Mouse (Mus musculus) liver, embryonic 14.5 days (tissue): ENCODE measurements around the gene Slc39a9. TPM values are rescaled to one million over a fixed set of nuclear protein-coding genes. Genes with fewer than 3 reads are reported as not detected.
A peak's percentile ranks its signal among the peaks of the same experiment; 100 is the strongest.

Experiments
- ATAC-seq: fragments of 200-750 bp; cut with Nextera tagmentation; 2 replicates; pipeline ENCODE4 v1.8.0; 2017; ENCODE audit warnings: moderate number of reproducible peaks, mild to moderate bottlenecking, moderate library complexity; ENCODE audit not compliant: insufficient read depth
- DNase-seq, 3 experiments: peaks; one replicate each; pipeline ENCODE4 v3.0.0-alpha.2; 2012 to 2013; ENCODE audit warnings: low read depth in 3 of 3, low spot score in 3 of 3
- H3K27ac ChIP-seq: fragments of 300-500 bp; sonication (generic); 2 replicates; pipeline ENCODE4 v1.5.1; 2014; ENCODE audit warnings: moderate library complexity, mild to moderate bottlenecking, control low read depth, inconsistent platforms
- H3K27me3 ChIP-seq: fragments of 300-500 bp; sonication (generic); 2 replicates; pipeline ENCODE4 v1.6.1; 2014; ENCODE audit warnings: mild to moderate bottlenecking, low read length, moderate library complexity; ENCODE audit not compliant: control insufficient read depth, insufficient read depth
- H3K36me3 ChIP-seq: fragments of 300-500 bp; sonication (generic); replicated peaks from 2 replicates; pipeline ENCODE4 v1.6.1; 2014; ENCODE audit warnings: low read depth; ENCODE audit not compliant: control insufficient read depth, insufficient read depth
- H3K4me1 ChIP-seq, 2 experiments: fragments of 200-500 bp in 1 of 2; fragments of 300-500 bp in 1 of 2; sonication (generic) in 1 of 2; replicated peaks; 2 replicates each; pipeline ENCODE4 v1.6.1; 2012 to 2014; ENCODE audit warnings: antibody characterized with exemption in 1 of 2, inconsistent platforms in 1 of 2, low read length in 1 of 2; ENCODE audit not compliant: control insufficient read depth in 2 of 2, insufficient read depth in 2 of 2
- H3K4me2 ChIP-seq: fragments of 300-500 bp; sonication (generic); 2 replicates; pipeline ENCODE4 v1.6.1; 2014; ENCODE audit warnings: low read depth, mild to moderate bottlenecking, control low read depth, moderate library complexity
- H3K4me3 ChIP-seq, 2 experiments: fragments of 200-500 bp in 1 of 2; fragments of 300-500 bp in 1 of 2; sonication (generic) in 1 of 2; 2 replicates each; pipeline ENCODE4 v1.5.1; 2012 to 2014; ENCODE audit warnings: low read depth in 2 of 2, low read length in 2 of 2, mild to moderate bottlenecking in 2 of 2, control low read depth in 1 of 2, inconsistent platforms in 1 of 2, moderate library complexity in 1 of 2; ENCODE audit not compliant: insufficient read depth in 1 of 2
- H3K9ac ChIP-seq: fragments of 300-500 bp; sonication (generic); replicated peaks from 2 replicates; pipeline ENCODE4 v1.6.1; 2014; ENCODE audit warnings: mild to moderate bottlenecking, control low read depth, moderate library complexity
- H3K9me3 ChIP-seq: fragments of 300-500 bp; sonication (generic); 2 replicates; pipeline ENCODE4 v1.6.1; 2016; ENCODE audit warnings: low read length, mixed read lengths; ENCODE audit not compliant: control insufficient read depth
- CTCF ChIP-seq: IDR thresholded peaks from 2 replicates; pipeline ENCODE4 v1.5.1; 2016; ENCODE audit warnings: antibody characterized with exemption, low read depth, control low read depth
- EP300 ChIP-seq: IDR thresholded peaks from 2 replicates; pipeline ENCODE4 v1.6.1; 2016; ENCODE audit warnings: antibody characterized with exemption, low read depth
- WGBS: fragments of 180-500 bp; shearing (Covaris S2); extraction: QIAGEN DNeasy Blood & Tissue Kit; methylation state at CpG from one replicate; pipeline ENCODE4 v1.1.7; 2014; ENCODE audit not compliant: insufficient replicate concordance; 5-methylcytosine and 5-hydroxymethylcytosine counted together
- polyA plus RNA-seq, 2 experiments: library from polyadenylated mRNA; depleted of rRNA in 1 of 2; stranded (reverse) in 1 of 2; unstranded in 1 of 2; fragments of >200 nt; fragmentation: Nextera tagmentation in 1 of 2; extraction: Ambion mirVana in 1 of 2; gene quantifications; 2 replicates each; pipeline versions ENCODE4 v1.2.1 to v1.2.3; 2012 to 2014

The Slc39a9 gene
- polyA plus RNA-seq, 2 experiments: 9.6 to 10.1 TPM

DNA sequence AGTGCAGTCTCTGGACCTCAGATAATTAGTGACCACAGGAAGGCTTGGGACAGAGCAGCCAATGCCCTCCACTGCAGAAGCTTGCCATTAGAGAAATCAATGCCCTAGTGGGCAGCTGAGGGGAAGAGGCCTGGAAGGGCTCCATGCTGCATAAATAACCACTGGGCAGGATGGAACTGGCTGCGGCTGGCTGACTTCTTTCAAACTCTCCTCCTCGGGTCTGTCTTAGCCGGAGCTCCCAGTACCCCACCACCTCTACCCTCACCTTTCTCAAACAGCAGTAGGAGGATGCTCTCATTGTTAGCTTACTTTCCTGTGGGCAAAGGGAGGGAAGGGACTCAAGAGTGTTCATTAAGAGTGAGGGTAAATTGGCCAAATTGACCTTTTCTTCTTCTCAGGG, 51.3 kb downstream of the Slc39a9 start:
- ATAC-seq (no peak), DNase-seq (no peak)
- H3K4me2 ChIP-seq: no peak overlapping the region
- TF ChIP-seq EP300 (no peak), CTCF (no peak)
- H3K4me1 ChIP-seq: peaks cover 15 to 19% of the 10 kb centered on the region in 2 experiments
- no peaks in the 10 kb centered on the region for H3K36me3 ChIP-seq
- H3K27me3 ChIP-seq: peaks cover 46% of the 10 kb centered on the region
- H3K9ac ChIP-seq: no peak overlapping the region
- WGBS: 66% methylated on average over 3 of the region's 3 CpGs
- H3K9me3 ChIP-seq: no peaks in the 10 kb centered on the region
- H3K27ac ChIP-seq: no peak overlapping the region
- no peak overlapping the region for H3K4me3 ChIP-seq

DNA sequence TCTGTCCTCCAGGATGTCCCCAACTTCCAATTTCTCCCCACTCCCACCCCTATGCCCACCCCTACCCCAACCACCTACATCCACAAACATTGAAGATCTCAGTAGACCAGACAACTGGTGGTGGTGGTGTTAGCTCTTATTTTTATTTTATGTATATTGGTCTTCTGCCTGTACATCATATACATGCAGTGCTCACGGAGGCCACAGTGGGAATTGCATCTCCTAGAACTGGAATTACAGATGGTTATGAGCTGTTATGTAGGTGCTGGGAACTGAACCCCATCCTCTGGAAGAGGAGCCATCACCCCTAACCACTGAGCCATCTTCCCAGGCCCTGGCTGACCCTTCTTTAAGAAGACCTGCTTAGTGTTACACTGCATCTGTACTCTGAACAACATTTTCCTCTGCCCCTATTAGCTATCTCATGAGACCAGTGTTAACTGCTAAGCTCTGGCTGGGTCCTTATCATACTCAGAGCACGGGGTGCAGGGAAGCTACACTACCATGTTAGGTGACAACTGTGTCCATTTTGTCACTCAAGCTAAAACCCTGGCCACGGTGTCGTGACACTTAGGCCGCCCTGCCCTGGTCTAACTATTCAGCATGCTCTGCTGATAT, 55.0 kb downstream of the Slc39a9 start:
- Histone ChIP-seq H3K9me3 (no peaks in the 10 kb centered on the region), H3K27ac (peak overlapping the region; percentile 47), H3K4me3 (no peak overlapping the region), H3K9ac (0 out of 2 replicates have a peak overlapping the region, but pooled peaks have one; percentile 5), H3K4me1 (peaks cover 15 to 19% of the 10 kb centered on the region in 2 experiments), H3K36me3 (no peaks in the 10 kb centered on the region), H3K4me2 (peak overlapping the region; percentile 25; the same call in 1 of the 2 replicates), H3K27me3 (peaks cover 12% of the 10 kb centered on the region)
- DNase-seq (peak; percentile 62 to 65 (median 63)), ATAC-seq (peak; percentile 98)
- WGBS: 25% methylated on average over 5 of the region's 5 CpGs
- TF ChIP-seq EP300 (peak; percentile 85), CTCF (peak; percentile 43; the same call in 1 of the 2 replicates)

DNA sequence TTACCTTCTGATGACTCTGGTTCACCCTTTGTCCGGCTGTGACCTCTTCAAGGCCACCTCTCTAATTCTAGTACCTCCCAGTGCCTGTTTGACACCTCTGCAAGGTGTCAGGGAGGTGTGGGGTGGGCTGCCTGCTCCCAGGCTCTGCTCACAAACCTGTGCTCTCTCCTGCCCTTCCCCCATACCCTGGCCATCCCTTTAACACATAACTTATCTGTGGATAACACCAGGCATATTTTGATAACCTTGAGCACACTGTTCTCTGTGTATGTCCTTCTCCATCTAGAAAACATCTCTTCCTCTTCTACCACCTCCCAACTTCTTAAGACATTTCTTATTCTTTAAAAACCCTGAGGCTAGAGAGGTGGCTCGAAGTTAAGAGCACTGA, 55.5 kb downstream of the Slc39a9 start:
- Histone ChIP-seq H3K4me3 (no peak overlapping the region), H3K9ac (0 out of 2 replicates have a peak overlapping the region, but pooled peaks have one; percentile 5), H3K36me3 (no peaks in the 10 kb centered on the region), H3K9me3 (no peaks in the 10 kb centered on the region), H3K4me1 (peaks cover 15 to 19% of the 10 kb centered on the region in 2 experiments), H3K27ac (peak overlapping the region; percentile 47), H3K27me3 (peaks cover 7% of the 10 kb centered on the region), H3K4me2 (peak overlapping the region; percentile 25; the same call in 1 of the 2 replicates)
- TF ChIP-seq EP300 (peak; percentile 48; the same call in 1 of the 2 replicates), CTCF (no peak)
- ATAC-seq (peak; percentile 87), DNase-seq (peak; percentile 45 to 47 (median 46))
- 29% methylated on average over 2 of the region's 2 CpGs for WGBS

DNA sequence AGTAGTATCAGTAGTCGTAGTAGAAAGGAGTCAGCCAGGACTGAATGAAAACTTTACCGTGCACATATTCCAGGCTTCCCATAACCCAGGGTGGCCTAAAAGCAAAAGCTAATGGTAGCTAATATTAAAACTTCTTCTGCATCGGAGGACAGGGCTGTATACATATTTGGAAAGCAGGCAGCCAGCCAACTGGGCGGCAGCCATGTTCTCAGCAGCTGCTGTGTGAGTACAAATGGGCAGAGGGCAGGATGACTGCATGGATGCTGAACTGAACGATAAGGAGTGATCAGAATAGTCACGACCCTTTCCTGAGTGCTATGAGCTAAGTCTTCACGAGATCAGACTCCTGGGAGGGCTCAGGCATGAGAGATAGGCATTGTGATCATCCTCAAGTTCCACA, 57.6 kb downstream of the Slc39a9 start:
- Histone ChIP-seq H3K27me3 (no peaks in the 10 kb centered on the region; the same call in 1 of the 2 replicates), H3K36me3 (no peaks in the 10 kb centered on the region), H3K4me2 (no peak overlapping the region), H3K4me3 (no peak overlapping the region), H3K27ac (no peak overlapping the region), H3K9ac (no peak overlapping the region), H3K9me3 (no peaks in the 10 kb centered on the region), H3K4me1 (peaks cover 15 to 19% of the 10 kb centered on the region in 2 experiments)
- ATAC-seq: no peak
- WGBS: 64% methylated on average over 7 of the region's 7 CpGs
- TF ChIP-seq CTCF (no peak), EP300 (no peak)
- no peak for DNase-seq

DNA sequence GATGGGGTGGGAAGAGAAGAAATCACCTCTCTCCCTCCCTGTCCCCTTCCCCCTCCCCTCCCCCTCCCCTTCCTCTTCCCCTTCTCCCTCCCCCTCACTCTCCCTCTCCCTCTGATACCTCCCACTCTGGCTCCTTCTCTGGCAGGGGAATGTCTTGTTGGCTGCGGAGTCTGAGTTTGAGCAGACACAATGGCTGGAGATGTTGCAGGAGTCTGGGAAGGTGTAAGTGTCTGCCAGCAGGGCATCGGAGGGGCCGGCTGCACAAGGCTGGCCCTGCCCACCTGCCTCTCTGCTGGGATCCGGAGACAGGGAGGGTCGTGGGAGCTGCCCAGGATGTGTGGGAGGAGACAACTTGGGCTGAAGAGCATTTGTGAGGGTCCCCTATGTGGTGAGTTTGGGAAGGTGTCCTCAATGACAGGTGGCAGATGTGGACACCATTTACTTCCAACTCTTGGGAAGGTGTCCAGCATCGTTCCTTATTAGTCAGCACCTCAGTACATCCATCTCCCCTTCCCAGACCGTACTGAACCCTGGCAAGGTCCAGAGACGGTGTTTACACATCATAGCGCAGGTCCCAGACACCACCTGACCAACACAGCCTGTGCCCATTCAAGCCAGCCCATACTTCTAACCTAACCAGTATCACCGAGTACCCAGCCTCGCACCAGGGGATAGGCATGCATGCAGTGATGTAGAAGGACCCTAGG, 62.7 kb downstream of the Slc39a9 start:
- Histone ChIP-seq H3K9me3 (no peaks in the 10 kb centered on the region), H3K36me3 (no peaks in the 10 kb centered on the region), H3K4me1 (no peaks in the 10 kb centered on the region), H3K4me3 (no peak overlapping the region), H3K9ac (no peak overlapping the region), H3K4me2 (no peak overlapping the region), H3K27me3 (peaks cover 4% of the 10 kb centered on the region; the same call in 1 of the 2 replicates), H3K27ac (no peak overlapping the region)
- WGBS: 36% methylated on average over 11 of the region's 11 CpGs
- no peak for DNase-seq
- TF ChIP-seq EP300 (no peak), CTCF (no peak)
- no peak for ATAC-seq
